Mouse (Mus musculus) embryo, embryonic 11.5 days (tissue): ENCODE measurements around the gene Mrgprb4.

Experiments used
- DNase-seq: peaks from one replicate; pipeline ENCODE4 v3.0.0-alpha.2; 2012; ENCODE audit warnings: low read depth, low spot score

The Mrgprb4 gene

GRCm38 (mm10) chr7:48199188-48199587 is at the start of gene Mrgprb4:
Gene Mrgprb4 (minus strand): TSS chr7:48199288.
- DNase-seq = no peak

- DNase-seq = no peak
Measured at GRCm38 (mm10) chr7:48226114-48226513, 27.0 kb upstream of the Mrgprb4 start.

- no peak for DNase-seq
Measured at GRCm38 (mm10) chr7:48225065-48225464, 26.0 kb upstream of the Mrgprb4 start.

GRCm38 (mm10) chr7:48168919-48169318 is 30.2 kb downstream of the Mrgprb4 start, which contains the start of gene Mrgprb5:
Gene Mrgprb5 (minus strand): TSS chr7:48169019.
- DNase-seq = no peak

GRCm38 (mm10) chr7:48167471-48167870 is 31.6 kb downstream of the Mrgprb4 start:
- no peak for DNase-seq
